ENCODE assay signal across 13 mouse cellular contexts in genomic region chr5:9495456-9495855, GRCm38 (mm10).
DNase-seq lines count a peak whose midpoint lies in the region; ATAC-seq lines count a peak whose summit lies in the region.
"Had no signal": no experiment of that assay in that cellular context is flagged by ENCODE, and none has a peak within 500 bp of the region (broad histone marks: within the 10 kb centered on the region; RNA-seq: fewer than 3 reads in every experiment).

No protein-coding gene starts in this region.

- no peaks in the 10 kb centered on the region for H3K27me3 ChIP-seq in heart, embryonic 11.5 days (ENCODE audit: control insufficient read depth, insufficient read depth, low read length)
- H3K27me3 ChIP-seq: intestine, embryonic 15.5 days; midbrain, embryonic 12.5 days had no signal

- no peak overlapping the region for H3K9ac ChIP-seq in heart, embryonic 11.5 days (ENCODE audit: low read depth, low read length)
- H3K9ac ChIP-seq: intestine, embryonic 15.5 days; midbrain, embryonic 12.5 days had no signal

- no peaks in the 10 kb centered on the region for H3K4me1 ChIP-seq in heart, embryonic 11.5 days (ENCODE audit: control insufficient read depth, insufficient read depth, low read length)
- H3K4me1 ChIP-seq: intestine, embryonic 15.5 days; midbrain, embryonic 12.5 days had no signal

- no peaks in the 10 kb centered on the region for H3K36me3 ChIP-seq in heart, embryonic 11.5 days (ENCODE audit: control insufficient read depth, insufficient read depth, low read length)
- H3K36me3 ChIP-seq: intestine, embryonic 15.5 days; midbrain, embryonic 12.5 days had no signal

- H3K27ac ChIP-seq in heart, embryonic 11.5 days (ENCODE audit: low read depth, low read length), result no peak overlapping the region
- H3K27ac ChIP-seq: intestine, embryonic 15.5 days; midbrain, embryonic 12.5 days had no signal

- ATAC-seq in heart, embryonic 11.5 days (replicated peaks; ENCODE audit: insufficient number of reproducible peaks, low FRiP score, low TSS enrichment), result no peak
- ATAC-seq: intestine, embryonic 15.5 days had no signal

- no peak overlapping the region for H3K4me3 ChIP-seq in heart, embryonic 11.5 days (ENCODE audit: low read depth, low read length)
- H3K4me3 ChIP-seq: intestine, embryonic 15.5 days; midbrain, embryonic 12.5 days had no signal

- H3K9me3 ChIP-seq in heart, embryonic 11.5 days (replicated peaks; ENCODE audit: control insufficient read depth, low read length), result no peaks in the 10 kb centered on the region
- H3K9me3 ChIP-seq: intestine, embryonic 15.5 days; midbrain, embryonic 12.5 days had no signal

- WGBS in heart, embryonic 11.5 days (ENCODE audit: insufficient replicate concordance), result 19% methylated on average over 5 of the region's 5 CpGs

- peak; percentile 23 for DNase-seq in layer of hippocampus, adult 9-11 months
- no peak for DNase-seq in layer of hippocampus, postnatal 14 days (ENCODE audit: low spot score in 2 of 2)
- DNase-seq in cerebellum, adult 9-11 months, result peak; percentile 46
- peak; percentile 58 to 74 for DNase-seq in left cerebral cortex, adult 18-20 months (ENCODE audit: low spot score in 2 of 2)
- peak; percentile 59 for DNase-seq in right cerebral cortex, postnatal 25 days
- no peak for DNase-seq in gastrocnemius, adult 8-10 months (ENCODE audit: low spot score in 2 of 2)
- no peak for DNase-seq in gastrocnemius, postnatal 25 days
- DNase-seq: adrenal gland, adult 8-10 months; lung, postnatal 14 days had no signal

- H3K4me2 ChIP-seq in heart, embryonic 11.5 days, result no peak overlapping the region
- H3K4me2 ChIP-seq: intestine, embryonic 15.5 days; liver, embryonic 11.5 days; midbrain, embryonic 12.5 days had no signal

Comparison
In these comparisons a context has a peak if more than half of its experiments do, and no peak if none do; other contexts are left out.
1. DNase-seq: peak in layer of hippocampus, adult 9-11 months (single experiment), cerebellum, adult 9-11 months (single experiment), left cerebral cortex, adult 18-20 months (2 of 2) and right cerebral cortex, postnatal 25 days (single experiment); none in layer of hippocampus, postnatal 14 days (0 of 2), gastrocnemius, adult 8-10 months (0 of 2) and gastrocnemius, postnatal 25 days (single experiment).